Mouse (Mus musculus): ENCODE results near the gene 1700003F12Rik.

Gene 1700003F12Rik

DNA sequence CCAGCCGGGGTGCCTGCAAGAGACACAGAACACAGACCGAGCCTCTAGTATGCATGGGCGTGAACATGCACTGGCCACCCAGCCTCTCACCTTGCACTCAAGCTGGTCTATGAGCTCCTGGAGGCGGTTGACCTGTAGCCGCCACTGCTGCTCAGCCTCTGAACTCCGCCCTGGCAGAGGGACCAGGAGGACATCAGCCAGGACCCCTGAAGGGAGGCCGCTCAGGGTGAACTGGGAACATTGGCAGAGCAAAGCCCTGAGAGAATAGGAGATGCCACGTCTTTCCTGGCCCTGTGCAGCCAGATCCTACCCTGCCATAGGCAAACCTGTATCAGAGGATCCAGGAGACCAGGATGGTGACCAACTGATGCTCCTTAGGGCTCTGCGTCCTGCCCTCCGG is at the start of gene 1700003F12Rik:
1700003F12Rik (plus strand) TSS at position 375 of the 400 bp plus-strand sequence.
- DNase-seq, result peak; percentile 56 to 65

- DNase-seq, result peak; percentile 85 to 86
Observed at GRCm38 (mm10) chr2:154498571-154498970, 48.3 kb upstream of the 1700003F12Rik start.

DNA sequence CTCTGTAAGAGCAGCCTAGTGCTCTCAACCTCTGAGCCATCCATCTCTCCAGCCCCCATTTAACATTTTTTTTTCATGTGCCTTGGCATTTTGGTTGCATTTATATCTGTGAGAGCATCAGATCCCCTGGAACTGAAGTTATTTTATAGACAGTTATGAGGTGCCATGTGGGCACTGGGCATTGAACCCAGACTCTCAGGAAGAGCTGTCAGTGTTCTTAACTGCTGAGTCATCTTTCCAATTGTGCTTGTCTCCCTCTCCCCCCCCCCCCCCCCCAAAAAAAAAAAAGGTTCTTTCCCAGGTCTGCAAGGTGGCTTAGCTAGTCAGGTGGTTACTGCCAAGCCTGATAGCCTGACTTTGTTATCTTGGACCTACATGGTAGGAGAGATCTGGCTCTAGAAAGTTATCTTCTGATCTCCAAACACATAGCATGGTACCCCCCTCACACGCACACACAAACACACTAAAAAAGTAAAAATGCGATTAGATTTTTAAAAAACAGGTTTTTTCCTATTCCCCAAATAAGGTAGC is 47.1 kb upstream of the 1700003F12Rik start:
- DNase-seq, result no peak

DNA sequence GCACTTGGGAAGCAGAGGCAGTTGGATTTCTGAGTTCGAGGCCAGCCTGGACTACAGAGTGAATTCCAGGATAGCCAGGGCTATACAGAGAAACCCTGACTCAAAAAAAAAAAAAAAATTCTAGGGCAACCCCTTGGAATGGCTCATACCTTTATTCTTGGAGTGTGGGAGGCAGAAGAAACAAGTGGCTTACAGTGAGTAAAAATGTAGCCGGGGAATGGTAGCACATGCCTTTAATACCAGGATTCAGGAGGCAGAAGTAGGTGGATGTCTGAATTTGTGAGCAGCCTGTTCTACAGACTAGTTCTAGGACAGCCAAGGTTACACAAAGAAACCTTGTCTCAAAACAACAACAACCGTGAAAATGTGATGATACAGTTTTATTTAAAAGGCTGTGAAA is 46.1 kb upstream of the 1700003F12Rik start:
- DNase-seq, result no peak

DNA sequence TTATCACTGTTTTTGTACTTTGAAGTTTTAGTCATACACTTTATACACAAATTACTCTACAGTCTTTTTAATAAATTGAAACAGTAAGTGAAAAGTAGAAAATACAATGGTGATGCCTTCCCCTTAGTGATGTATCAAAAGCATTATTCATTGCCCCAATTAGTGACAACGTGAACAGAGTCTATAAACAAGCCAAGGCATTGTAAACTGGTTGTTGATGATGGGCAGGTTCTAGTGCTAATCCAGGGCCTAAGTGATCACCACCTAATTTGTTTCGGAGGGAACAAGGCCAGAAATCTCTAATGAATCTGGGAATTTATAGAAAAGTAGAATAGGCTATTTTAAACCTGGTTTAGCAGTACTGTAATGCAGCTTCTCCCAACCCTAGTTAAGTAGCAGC is 39.8 kb upstream of the 1700003F12Rik start:
- no peak for DNase-seq

DNA sequence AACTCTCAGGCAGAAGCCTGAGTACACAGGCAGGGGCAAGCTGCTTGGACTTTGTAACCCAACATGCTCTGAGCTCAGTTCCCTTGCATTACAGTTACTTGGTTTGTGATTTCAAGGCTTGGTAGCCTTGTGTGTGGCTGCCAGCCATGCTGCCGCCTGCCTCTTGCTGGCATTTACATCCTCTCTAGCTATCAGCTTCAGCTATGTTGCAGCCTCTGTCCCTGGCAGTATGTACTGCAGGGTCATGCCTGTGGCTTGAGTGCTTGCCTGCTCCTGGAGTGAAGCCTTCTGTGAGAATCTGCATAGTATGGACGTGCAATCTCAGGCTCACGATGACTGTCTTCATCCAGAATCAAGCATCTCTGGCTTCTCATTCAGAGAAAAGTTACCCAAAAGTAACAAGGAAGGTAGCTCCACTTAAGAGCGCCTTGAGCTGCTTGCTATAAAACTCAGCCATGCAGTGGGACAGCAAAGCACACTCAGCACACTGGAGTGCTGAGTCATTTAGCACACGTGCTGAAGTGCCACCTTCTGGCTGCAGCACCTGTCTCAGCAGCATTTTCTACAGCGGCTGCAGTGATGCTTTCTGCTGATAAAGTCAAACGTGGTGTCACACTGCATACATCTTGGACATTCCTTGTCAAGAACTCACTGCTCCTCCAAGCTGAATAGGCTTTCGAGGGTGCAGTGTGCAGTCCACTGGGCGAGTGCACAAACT is 39.2 kb upstream of the 1700003F12Rik start:
- DNase-seq, result peak; percentile 76 to 84

- peak in 1 of 2 experiments; percentile 5 for DNase-seq
Observed at GRCm38 (mm10) chr2:154508450-154508849, 38.4 kb upstream of the 1700003F12Rik start.

- DNase-seq, result no peak
Observed at GRCm38 (mm10) chr2:154510141-154510540, 36.7 kb upstream of the 1700003F12Rik start.

DNA sequence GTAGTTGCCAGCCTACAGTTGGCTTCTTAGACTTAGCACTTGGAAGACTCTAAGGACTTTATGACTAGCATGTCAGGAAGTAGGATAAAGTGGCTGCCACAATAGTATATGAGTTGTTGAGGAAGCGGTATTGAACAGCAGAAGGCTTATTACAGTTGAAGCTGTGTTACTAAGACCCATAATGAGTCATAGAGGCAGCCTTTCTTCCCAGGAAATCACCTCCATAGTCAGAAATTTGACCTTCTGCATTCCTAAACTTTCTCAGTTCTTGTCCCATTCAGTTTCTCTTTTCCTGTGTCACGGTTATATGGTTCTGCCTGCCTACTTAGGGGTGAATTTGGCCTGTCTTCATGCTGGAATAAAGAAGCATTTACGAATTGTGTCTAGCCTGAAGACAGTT is 29.9 kb upstream of the 1700003F12Rik start:
- DNase-seq, result no peak

DNA sequence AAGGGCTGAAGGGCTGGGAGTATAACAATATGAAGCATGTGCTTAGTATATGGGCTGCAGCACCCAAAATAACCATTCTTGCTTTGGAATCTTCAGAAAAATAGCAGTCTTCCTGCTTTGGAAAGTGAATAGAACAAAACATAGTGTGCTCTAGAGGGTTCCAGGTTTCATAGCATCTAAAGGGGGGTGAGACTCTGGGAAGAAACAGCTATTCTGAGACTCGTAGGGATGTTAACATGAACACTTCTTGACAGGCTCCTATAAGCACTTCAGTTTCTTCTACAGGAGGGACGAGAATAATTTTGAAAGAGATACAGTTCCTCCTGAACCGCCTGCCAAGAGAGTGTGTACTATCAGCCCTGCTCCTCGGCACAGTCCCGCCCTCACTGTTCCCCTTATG is 29.5 kb upstream of the 1700003F12Rik start:
- no peak for DNase-seq

DNA sequence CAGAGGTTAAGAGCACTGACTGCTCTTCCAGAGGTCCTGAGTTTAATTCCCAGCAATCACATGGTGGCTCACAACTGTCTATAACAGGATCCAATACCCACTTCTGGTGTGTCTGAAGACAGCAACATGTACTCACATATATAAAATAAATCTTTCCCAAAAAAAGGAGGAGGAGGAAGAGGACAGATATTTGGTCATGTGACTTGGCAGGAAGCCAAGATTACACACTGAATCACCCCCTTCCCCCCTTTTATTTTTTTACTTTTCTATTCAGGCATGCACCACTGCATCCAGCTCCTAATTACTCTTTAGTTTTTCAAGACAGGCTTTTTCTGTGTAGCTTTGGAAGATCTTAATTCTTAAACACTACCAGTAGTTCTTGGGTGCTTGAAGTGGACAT is 25.4 kb upstream of the 1700003F12Rik start:
- DNase-seq, result peak in 1 of 2 experiments; percentile 21

- DNase-seq, result no peak
Observed at GRCm38 (mm10) chr2:154522334-154522733, 24.6 kb upstream of the 1700003F12Rik start.

- no peak for DNase-seq
Observed at GRCm38 (mm10) chr2:154525285-154525684, 21.6 kb upstream of the 1700003F12Rik start.

- peak in 1 of 2 experiments; percentile 26 for DNase-seq
Observed at GRCm38 (mm10) chr2:154526531-154526930, 20.4 kb upstream of the 1700003F12Rik start.

DNA sequence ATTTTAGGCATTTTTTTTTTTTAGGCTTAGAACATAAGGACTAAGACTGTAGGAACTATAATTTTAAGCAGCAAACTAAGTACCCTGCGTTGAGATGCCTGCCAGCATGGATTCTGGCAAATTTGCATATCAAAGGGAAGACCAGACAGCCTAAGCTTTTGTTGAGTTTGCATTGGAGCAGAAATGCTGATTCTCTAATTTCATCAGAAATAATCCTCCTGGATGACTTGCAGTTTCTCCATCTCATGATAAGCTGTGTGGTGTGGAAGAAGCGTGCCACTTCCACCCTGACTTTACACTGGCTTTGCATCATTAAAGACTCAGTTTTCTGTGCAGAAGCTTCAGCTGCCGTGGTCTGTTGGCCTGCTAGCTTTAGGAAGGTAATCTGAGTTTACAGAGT is 14.0 kb upstream of the 1700003F12Rik start:
- DNase-seq, result no peak

GRCm38 (mm10) chr2:154534704-154535270 is 12.1 kb upstream of the 1700003F12Rik start:
- no peak for DNase-seq

DNA sequence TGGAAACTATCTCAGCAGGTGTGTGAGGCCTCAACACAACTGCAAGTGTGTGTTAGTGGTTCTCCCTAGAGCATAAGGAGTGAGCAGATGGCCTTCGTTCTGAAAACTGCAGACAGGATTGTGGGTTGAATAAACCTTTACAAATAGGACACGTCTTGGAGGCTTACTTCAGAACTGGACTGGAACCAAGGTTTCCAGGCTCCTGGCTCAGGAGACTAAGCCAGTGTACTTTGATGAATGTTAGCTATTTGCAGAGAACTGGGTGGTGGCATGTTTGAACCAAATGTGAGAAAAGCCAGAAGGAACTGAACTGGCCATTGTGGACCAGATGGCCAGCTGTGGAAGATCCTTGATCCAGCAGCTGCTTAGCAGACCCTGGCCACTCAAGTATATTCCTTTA is 8.6 kb upstream of the 1700003F12Rik start:
- peak; percentile 59 to 60 for DNase-seq

DNA sequence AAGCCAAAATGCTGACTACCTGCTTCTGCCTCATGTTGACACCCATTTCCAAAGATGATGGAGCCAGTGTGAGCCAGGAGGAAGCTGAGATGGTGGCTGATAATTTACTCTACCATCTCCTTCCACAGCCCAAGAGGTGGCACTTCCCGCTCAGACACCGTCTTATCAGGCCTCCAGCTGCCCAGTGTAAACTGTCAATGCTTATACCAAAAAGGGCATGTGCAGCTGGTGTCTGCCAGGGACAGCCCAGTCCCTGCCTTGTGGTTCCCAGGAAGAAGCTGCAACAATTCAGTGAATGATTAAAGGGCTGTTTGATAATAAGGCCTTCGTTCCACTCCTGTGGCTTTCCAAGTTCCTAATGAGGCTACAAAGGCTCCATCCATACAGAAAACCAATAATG is 8.2 kb upstream of the 1700003F12Rik start:
- DNase-seq, result peak in 1 of 2 experiments; percentile 20

DNA sequence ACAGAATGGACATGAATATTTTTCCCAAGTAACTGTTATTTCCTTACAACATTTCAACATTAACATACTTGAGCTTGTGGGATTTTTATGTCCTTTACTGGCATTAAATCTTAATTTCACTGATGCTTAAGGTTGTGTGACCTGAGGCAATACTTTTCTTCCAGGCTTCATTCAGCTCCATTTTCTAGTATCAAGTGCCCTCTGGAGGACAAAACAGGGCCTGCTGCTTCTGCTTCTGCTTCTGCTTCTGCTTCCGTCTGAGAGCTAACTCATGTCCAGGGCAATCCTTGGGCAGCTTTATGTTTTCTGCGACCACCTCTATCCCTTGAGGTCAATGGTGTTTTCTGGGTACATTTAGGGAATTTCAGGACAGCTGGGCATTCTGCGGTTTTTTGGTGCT is 7.2 kb upstream of the 1700003F12Rik start:
- peak; percentile 81 to 82 for DNase-seq

GRCm38 (mm10) chr2:154541630-154542029 is 5.3 kb upstream of the 1700003F12Rik start:
- DNase-seq, result peak in 1 of 2 experiments; percentile 23

GRCm38 (mm10) chr2:154543567-154544347 is 3.1 kb upstream of the 1700003F12Rik start:
- peak; percentile 99 for DNase-seq

DNA sequence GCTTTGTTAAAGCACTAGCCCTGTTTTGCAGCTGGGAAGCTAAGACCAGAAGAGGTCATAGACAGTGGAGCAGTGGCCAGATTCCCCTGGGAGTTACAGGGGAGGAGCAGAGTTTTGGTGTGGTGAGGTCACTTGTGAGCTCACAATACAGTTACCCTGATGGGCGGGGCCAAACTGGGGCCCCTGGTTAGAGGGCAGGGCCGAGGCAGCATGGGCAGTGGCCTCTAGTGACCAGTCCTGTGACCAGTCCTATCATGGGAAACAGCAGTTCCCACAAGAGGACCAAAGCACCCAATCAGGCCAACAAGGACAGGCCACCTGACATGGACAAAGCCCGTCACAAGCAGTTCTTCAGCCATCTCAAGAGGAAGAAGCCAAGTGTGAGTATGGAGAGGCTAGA is 1.8 kb downstream of the 1700003F12Rik start:
- DNase-seq, result peak; percentile 49 to 58

DNA sequence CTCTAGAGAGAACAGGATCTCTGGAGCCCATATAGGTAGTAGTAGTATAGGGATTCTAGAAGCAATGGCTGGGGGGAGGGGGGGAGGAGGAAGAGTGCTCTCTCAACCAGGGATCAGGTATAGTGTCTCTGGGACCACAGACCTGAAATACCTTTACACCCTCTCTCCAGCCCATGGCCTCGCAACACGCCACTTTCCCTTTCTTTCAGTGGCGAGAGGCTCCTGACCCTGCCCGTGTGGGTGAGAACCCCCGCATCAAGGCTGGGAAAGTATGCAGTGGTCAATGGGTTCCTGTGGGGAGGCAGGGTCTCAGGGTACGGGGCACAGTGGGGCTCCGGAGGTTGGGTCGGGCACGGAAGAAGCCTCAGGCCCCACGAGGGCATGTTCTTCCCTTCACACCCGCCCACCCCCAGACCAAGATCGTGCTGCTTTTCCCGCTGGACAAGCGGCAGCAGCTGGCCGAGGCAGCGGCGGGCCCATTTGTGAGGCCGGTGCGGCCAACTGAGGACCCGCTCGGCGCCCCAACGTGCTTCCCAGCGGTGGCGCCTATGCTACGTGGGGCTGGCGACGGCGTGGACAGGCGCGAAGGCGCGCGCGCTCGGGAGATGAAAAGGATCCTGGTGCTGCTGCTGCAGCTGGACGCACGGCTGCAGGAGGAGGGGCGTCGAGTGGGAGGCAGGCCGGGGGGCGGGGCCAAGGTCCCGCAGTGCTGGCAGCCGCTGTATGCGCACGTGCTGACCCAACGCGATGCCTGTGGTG is 2.4 kb downstream of the 1700003F12Rik start:
- peak; percentile 82 to 86 for DNase-seq
